Mouse (Mus musculus) heart, embryonic 11.5 days (tissue): ENCODE data around the gene Gpr33. TPM values are rescaled to one million over a fixed set of nuclear protein-coding genes. Genes with fewer than 3 reads are reported as not detected.

Experiments
- ATAC-seq: fragments of 200-750 bp; cut with Nextera tagmentation; replicated peaks from 2 replicates; pipeline ENCODE4 v1.8.0; 2017; ENCODE audit warnings: moderate library complexity; ENCODE audit not compliant: insufficient number of reproducible peaks, low FRiP score, low TSS enrichment
- H3K27ac ChIP-seq: fragments of 300-500 bp; sonication (generic); 2 replicates; pipeline ENCODE4 v1.5.1; 2014; ENCODE audit warnings: mild to moderate bottlenecking, low read depth, low read length
- H3K27me3 ChIP-seq: fragments of 300-500 bp; sonication (generic); 2 replicates; pipeline ENCODE4 v1.6.1; 2014; ENCODE audit warnings: mild to moderate bottlenecking, low read length, mixed read lengths; ENCODE audit not compliant: control insufficient read depth, insufficient read depth
- H3K36me3 ChIP-seq: fragments of 300-500 bp; sonication (generic); 2 replicates; pipeline ENCODE4 v1.6.1; 2014; ENCODE audit warnings: mild to moderate bottlenecking, low read length, moderate library complexity, mixed read lengths; ENCODE audit not compliant: control insufficient read depth, insufficient read depth
- H3K4me1 ChIP-seq: fragments of 300-500 bp; sonication (generic); 2 replicates; pipeline ENCODE4 v1.6.1; 2014; ENCODE audit warnings: low read length; ENCODE audit not compliant: control insufficient read depth, insufficient read depth
- H3K4me2 ChIP-seq: fragments of 300-500 bp; sonication (generic); 2 replicates; pipeline ENCODE4 v1.6.1; 2014; ENCODE audit warnings: mild to moderate bottlenecking, moderate library complexity
- H3K4me3 ChIP-seq: fragments of 300-500 bp; sonication (generic); 2 replicates; pipeline ENCODE4 v1.5.1; 2014; ENCODE audit warnings: low read depth, low read length
- H3K9ac ChIP-seq: fragments of 300-500 bp; sonication (generic); 2 replicates; pipeline ENCODE4 v1.6.1; 2014; ENCODE audit warnings: mild to moderate bottlenecking, low read depth, low read length, moderate library complexity
- H3K9me3 ChIP-seq: fragments of 300-500 bp; sonication (generic); replicated peaks from 2 replicates; pipeline ENCODE4 v1.6.1; 2016; ENCODE audit warnings: low read length; ENCODE audit not compliant: control insufficient read depth
- WGBS: fragments of 180-500 bp; shearing (Covaris S2); extraction: QIAGEN DNeasy Blood & Tissue Kit; methylation state at CpG from one replicate; pipeline ENCODE4 v1.1.7; 2014; ENCODE audit not compliant: insufficient replicate concordance; 5-methylcytosine and 5-hydroxymethylcytosine counted together
- polyA plus RNA-seq: library from polyadenylated mRNA; unstranded; fragments of >200 nt; fragmentation: Nextera tagmentation; extraction: Ambion mirVana; gene quantifications from 2 replicates; pipeline ENCODE4 v1.2.1, GENCODE M21; 2014

Gpr33 gene
- polyA plus RNA-seq, 1 experiment from 2014 or later = not detected

DNA sequence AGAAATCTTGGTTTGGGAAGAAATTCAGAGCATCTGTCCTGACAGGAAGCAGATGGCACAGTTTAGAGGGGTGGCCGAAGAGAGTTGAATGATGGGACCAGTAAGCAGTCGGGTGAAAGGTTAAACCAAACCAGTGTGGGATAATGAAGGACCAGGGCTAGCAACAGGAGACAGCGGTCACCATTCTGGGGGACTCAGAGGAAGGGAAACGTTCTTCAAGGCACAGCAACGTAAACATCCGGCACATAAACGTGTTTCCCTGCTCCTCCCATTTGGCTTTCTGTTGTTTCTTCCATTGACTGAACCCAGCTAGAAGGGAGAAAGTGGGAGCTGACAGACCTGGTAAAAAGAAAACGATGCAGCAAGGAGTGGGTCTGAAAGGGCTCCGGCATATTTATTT, 14.6 kb downstream of the Gpr33 start:
- ATAC-seq = no peak
- Histone ChIP-seq H3K9ac (no peak overlapping the region), H3K4me2 (no peak overlapping the region), H3K36me3 (no peaks in the 10 kb centered on the region), H3K27ac (no peak overlapping the region), H3K9me3 (no peaks in the 10 kb centered on the region), H3K4me3 (no peak overlapping the region), H3K4me1 (0 out of 2 replicates have a peak, but pooled peaks cover 3% of the 10 kb centered on the region), H3K27me3 (no peaks in the 10 kb centered on the region)
- 47% methylated on average over 9 of the region's 9 CpGs for WGBS

DNA sequence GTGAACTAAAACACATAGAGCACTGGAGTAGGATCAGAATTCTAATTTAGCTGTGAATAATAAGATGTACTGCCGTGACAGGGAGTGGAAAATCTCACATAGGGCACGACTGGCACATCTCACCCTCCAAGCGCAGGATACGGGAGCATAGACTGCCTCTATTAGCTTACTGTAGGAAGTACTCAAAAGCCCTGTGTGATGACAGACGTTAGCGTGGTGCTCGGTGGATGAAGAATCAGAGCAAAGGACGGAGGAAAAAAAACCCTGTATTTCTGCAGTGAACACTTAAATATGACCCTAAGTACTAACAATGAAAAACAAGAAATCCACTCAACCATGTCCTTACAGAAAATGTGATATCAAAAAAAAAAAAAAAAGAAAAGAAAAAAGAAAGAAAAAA, 15.7 kb downstream of the Gpr33 start:
- Histone ChIP-seq H3K9ac (no peak overlapping the region), H3K36me3 (no peaks in the 10 kb centered on the region), H3K9me3 (no peaks in the 10 kb centered on the region), H3K27ac (no peak overlapping the region), H3K27me3 (no peaks in the 10 kb centered on the region), H3K4me3 (no peak overlapping the region), H3K4me1 (0 out of 2 replicates have a peak, but pooled peaks cover 3% of the 10 kb centered on the region), H3K4me2 (no peak overlapping the region)
- ATAC-seq = no peak
- WGBS = 42% methylated on average over 8 of the region's 8 CpGs

DNA sequence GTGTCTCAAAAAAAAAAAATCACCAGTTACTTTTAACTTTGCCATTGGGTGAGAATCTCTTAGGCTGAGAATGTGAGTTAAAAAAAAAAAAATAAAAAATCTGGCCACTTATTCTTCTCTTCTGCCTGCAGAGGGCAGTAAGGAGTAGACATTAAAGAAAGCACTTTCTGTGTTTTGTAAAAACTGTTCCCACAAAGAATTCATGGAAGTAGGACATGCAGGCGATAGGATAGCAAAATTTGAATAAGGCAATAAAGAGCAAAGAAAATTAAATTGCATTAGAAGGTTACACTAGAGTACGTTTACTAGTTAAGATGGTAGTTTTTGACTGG, 17.3 kb downstream of the Gpr33 start:
- Histone ChIP-seq H3K4me1 (0 out of 2 replicates have a peak, but pooled peaks cover 3% of the 10 kb centered on the region), H3K27ac (no peak overlapping the region), H3K36me3 (no peaks in the 10 kb centered on the region), H3K27me3 (no peaks in the 10 kb centered on the region), H3K9ac (no peak overlapping the region), H3K9me3 (no peaks in the 10 kb centered on the region), H3K4me3 (no peak overlapping the region), H3K4me2 (no peak overlapping the region)
- no peak for ATAC-seq
- WGBS = 56% methylated on average over 2 of the region's 2 CpGs

DNA sequence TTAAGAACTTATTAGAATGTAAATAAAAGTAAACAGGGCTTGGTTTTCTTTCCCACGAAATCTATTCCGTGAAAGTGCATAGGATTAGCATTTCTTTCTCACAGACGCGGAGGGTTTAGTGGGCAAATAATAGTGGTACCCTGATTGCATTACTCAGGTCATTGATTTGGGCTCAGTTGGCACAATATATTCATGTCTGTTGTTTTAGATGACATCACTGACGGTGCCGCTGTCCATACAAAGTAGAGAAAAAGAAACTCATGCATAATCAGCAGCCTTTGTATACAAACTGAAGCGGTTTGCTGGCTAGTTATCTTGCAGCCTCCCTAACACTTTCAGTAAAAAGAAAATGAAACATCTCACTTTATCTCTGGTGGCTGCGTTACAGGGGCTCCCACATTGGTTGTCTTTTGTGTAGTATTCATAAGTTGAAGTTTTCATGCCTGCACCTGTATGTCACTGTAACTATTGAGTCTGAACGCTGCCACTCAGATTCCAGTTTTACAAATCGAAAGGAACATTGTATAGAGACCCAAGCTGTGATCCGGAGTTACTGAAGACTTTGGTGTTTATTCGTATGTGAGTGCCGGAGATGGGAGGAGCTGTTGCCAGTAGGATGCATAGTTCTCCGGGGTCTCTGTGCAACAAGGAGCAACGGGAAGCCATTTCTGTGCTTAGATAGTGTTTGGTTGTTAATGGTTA, 17.8 kb downstream of the Gpr33 start:
- no peak overlapping the region for H3K4me2 ChIP-seq
- no peaks in the 10 kb centered on the region for H3K27me3 ChIP-seq
- H3K36me3 ChIP-seq = no peaks in the 10 kb centered on the region
- no peak overlapping the region for H3K9ac ChIP-seq
- no peak overlapping the region for H3K4me3 ChIP-seq
- 0 out of 2 replicates have a peak, but pooled peaks cover 3% of the 10 kb centered on the region for H3K4me1 ChIP-seq
- no peaks in the 10 kb centered on the region for H3K9me3 ChIP-seq
- 69% methylated on average over 15 of the region's 15 CpGs for WGBS
- no peak for ATAC-seq
- no peak overlapping the region for H3K27ac ChIP-seq

DNA sequence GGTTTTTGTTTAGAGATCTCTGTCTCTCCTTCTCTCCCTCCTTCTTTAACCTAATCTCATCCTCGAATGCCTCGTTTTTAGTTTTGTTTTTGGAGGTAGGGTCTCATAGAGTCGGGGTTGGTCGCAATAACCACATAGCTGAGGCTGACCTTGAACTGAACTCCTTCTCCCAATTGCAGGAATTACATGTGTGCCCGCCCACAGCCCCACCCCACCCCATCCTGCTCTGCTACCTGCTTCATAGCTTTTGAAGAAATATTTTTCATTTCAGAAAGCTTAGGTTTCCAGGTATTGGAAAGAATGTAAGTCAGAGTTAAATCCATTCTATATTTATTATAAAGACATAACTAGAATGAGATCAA, 21.2 kb downstream of the Gpr33 start:
- ATAC-seq = peak; percentile 49; the same call in 1 of the 2 replicates
- WGBS = 48% methylated on average over 5 of the region's 5 CpGs
- Histone ChIP-seq H3K4me2 (peak overlapping the region; percentile 78), H3K36me3 (no peaks in the 10 kb centered on the region), H3K9ac (0 out of 2 replicates have a peak overlapping the region, but pooled peaks have one; percentile 95), H3K27me3 (no peaks in the 10 kb centered on the region), H3K4me3 (peak overlapping the region; percentile 83), H3K27ac (peak overlapping the region; percentile 67; the same call in 1 of the 2 replicates), H3K4me1 (no peaks in the 10 kb centered on the region), H3K9me3 (no peaks in the 10 kb centered on the region)

DNA sequence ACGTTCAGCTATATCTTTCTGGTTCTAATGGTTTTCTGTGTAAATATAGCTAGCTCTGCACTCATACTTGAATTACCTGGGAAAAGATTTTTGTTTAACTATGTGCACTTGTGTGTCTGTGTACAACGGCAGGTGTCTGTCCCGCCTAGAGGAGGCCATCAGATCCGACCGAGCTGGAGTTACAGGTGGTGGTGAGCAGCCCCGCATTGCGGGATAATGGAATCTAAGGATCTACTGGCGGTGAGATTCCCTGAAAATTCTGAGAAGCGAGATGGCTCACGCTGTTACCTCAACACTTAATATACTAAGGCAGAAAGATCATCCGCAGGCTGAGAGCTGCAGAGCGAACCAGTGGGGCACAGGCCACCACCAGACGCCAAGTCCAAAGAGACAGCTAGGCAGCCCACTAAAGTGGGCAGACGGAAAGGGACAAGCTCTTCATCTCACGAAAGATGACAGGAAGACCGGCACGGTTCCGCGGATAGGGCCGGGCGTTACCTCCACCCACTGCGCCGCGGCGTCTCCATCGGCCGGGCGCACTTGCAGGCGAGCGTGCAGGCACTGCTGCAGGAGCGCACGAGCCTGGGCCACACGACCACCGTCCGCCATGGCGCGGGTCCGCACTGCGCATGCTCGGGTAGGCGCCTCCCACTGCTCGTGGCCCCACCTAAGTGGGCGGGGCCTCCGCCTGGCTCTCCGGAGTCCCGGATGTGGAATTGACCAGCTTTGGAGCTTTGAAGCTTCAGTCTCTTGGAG, 21.8 kb downstream of the Gpr33 start, which contains the start of gene Dtd2:
Gene Dtd2, minus strand, starts transcription at position 625 of the 756 bp plus-strand sequence.
- H3K36me3 ChIP-seq = no peaks in the 10 kb centered on the region
- peak; percentile 92 for ATAC-seq
- peak within 1 kb of the TSS; percentile 78 for H3K4me2 ChIP-seq
- H3K9me3 ChIP-seq = no peaks in the 10 kb centered on the region
- H3K27ac ChIP-seq = peak within 1 kb of the TSS; percentile 67
- H3K4me3 ChIP-seq = peak within 1 kb of the TSS; percentile 83
- peak within 1 kb of the TSS; percentile 95 for H3K9ac ChIP-seq
- 3% methylated on average over 46 of the region's 46 CpGs for WGBS
- H3K27me3 ChIP-seq = no peaks in the 10 kb centered on the region
- no peaks in the 10 kb centered on the region for H3K4me1 ChIP-seq

DNA sequence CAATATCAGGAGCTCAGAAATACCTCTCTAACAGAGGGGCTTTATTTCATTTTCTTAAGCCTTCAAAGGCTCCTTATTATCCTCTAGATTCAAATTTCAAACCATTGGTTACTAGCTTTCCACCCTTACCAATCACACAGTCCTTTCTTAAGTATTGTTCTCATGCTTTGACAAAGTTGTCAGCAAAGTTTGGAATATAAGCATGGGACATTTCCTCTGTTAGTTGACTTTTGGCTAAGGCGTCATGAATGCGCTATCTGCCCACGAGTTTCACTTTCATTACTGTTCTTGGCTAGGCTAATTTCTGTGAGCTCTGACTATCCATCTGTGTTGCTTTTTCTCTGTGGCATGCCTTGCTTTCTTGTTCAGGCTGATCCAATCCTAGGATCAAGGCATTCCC, 25.1 kb downstream of the Gpr33 start:
- no peak overlapping the region for H3K4me2 ChIP-seq
- 91% methylated on average over 3 of the region's 3 CpGs for WGBS
- no peaks in the 10 kb centered on the region for H3K4me1 ChIP-seq
- peaks cover 7% of the 10 kb centered on the region for H3K36me3 ChIP-seq
- no peaks in the 10 kb centered on the region for H3K27me3 ChIP-seq
- no peak overlapping the region for H3K9ac ChIP-seq
- no peak for ATAC-seq
- H3K9me3 ChIP-seq = no peaks in the 10 kb centered on the region
- no peak overlapping the region for H3K27ac ChIP-seq
- no peak overlapping the region for H3K4me3 ChIP-seq

DNA sequence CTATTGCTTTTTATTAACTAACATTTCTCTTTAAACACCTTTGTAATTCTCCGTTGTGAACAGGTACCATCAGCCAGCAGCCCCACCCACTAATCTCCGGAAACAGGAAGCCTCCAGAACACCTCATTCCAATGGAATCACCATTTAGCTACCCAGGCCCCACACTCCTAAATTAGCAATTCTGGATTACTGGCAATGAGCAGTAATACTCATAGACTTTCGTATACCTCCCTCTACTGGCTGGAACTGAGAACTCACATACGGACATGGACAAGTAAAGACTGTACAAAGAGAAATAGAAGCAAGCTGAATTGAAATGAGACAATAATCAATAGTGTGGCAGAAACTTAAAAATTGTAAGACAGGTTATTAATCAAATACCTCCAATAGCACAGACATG, 26.3 kb downstream of the Gpr33 start:
- peaks cover 11% of the 10 kb centered on the region for H3K36me3 ChIP-seq
- H3K4me1 ChIP-seq = no peaks in the 10 kb centered on the region
- H3K27ac ChIP-seq = no peak overlapping the region
- no peaks in the 10 kb centered on the region for H3K9me3 ChIP-seq
- no peaks in the 10 kb centered on the region for H3K27me3 ChIP-seq
- ATAC-seq = no peak
- H3K4me3 ChIP-seq = no peak overlapping the region
- no peak overlapping the region; the same call in 1 of the 2 replicates for H3K9ac ChIP-seq
- 16% methylated on average over 4 of the region's 4 CpGs for WGBS
- no peak overlapping the region for H3K4me2 ChIP-seq
